Mouse (Mus musculus) hindbrain, embryonic 15.5 days (tissue): ENCODE measurements around the gene Olfr665. TPM values are rescaled to one million over a fixed set of nuclear protein-coding genes. Genes with fewer than 3 reads are reported as not detected.
"Not testable (repeated sequence)": the region's sequence is repeated elsewhere in the genome, so short reads cannot be mapped to it uniquely, and the experiment has no call there.

Source experiments
- ATAC-seq: fragments of 200-750 bp; cut with Nextera tagmentation; 2 replicates; pipeline ENCODE4 v1.8.0; 2017; ENCODE audit warnings: low read depth, moderate number of reproducible peaks, moderate TSS enrichment; ENCODE audit not compliant: low FRiP score
- H3K27ac ChIP-seq: fragments of 300-500 bp; sonication (generic); replicated peaks from 2 replicates; pipeline ENCODE4 v1.5.1; 2015; ENCODE audit warnings: mild to moderate bottlenecking, inconsistent platforms
- H3K27me3 ChIP-seq: fragments of 300-500 bp; sonication (generic); 2 replicates; pipeline ENCODE4 v1.6.1; 2015; ENCODE audit warnings: control low read depth, inconsistent platforms
- H3K36me3 ChIP-seq: fragments of 300-500 bp; sonication (generic); 2 replicates; pipeline ENCODE4 v1.6.1; 2015; ENCODE audit warnings: control low read depth, inconsistent platforms
- H3K4me1 ChIP-seq: fragments of 300-500 bp; sonication (generic); replicated peaks from 2 replicates; pipeline ENCODE4 v1.6.1; 2015; ENCODE audit warnings: control low read depth, inconsistent platforms
- H3K4me2 ChIP-seq: fragments of 300-500 bp; sonication (generic); 2 replicates; pipeline ENCODE4 v1.6.1; 2015; ENCODE audit warnings: moderate library complexity, mild to moderate bottlenecking, inconsistent platforms
- H3K4me3 ChIP-seq: fragments of 300-500 bp; sonication (generic); 2 replicates; pipeline ENCODE4 v1.5.1; 2015; ENCODE audit warnings: mild to moderate bottlenecking, inconsistent platforms
- H3K9ac ChIP-seq: fragments of 300-500 bp; sonication (generic); 2 replicates; pipeline ENCODE4 v1.6.1; 2015; ENCODE audit warnings: inconsistent platforms
- H3K9me3 ChIP-seq: fragments of 300-500 bp; sonication (generic); 2 replicates; pipeline ENCODE4 v1.6.1; 2016; ENCODE audit warnings: control low read depth, inconsistent platforms
- WGBS: fragments of 180-500 bp; shearing (Covaris S2); methylation state at CpG from one replicate; pipeline ENCODE4 v1.1.7; 2015; 5-methylcytosine and 5-hydroxymethylcytosine counted together
- polyA plus RNA-seq: library from polyadenylated mRNA; unstranded; fragments of >200 nt; fragmentation: Nextera tagmentation; extraction: Ambion mirVana; gene quantifications from 2 replicates; pipeline ENCODE4 v1.2.1, GENCODE M21; 2015

The Olfr665 gene
- polyA plus RNA-seq = not detected in 2 replicates

GRCm38 (mm10) chr7:104877731-104878130, at the start of gene Olfr665:
Gene Olfr665 (plus strand): TSS chr7:104878031.
- H3K9ac ChIP-seq = no peak within 1 kb of the TSS
- H3K9me3 ChIP-seq = no peaks in the 10 kb centered on the region
- no peak for ATAC-seq
- no peaks in the 10 kb centered on the region for H3K27me3 ChIP-seq
- H3K4me2 ChIP-seq = no peak within 1 kb of the TSS
- no peaks in the 10 kb centered on the region for H3K4me1 ChIP-seq
- no peak within 1 kb of the TSS for H3K4me3 ChIP-seq
- no peak within 1 kb of the TSS for H3K27ac ChIP-seq
- no peaks in the 10 kb centered on the region for H3K36me3 ChIP-seq
- 49% methylated on average over 1 of the region's 1 CpGs for WGBS

- no peaks in the 10 kb centered on the region for H3K36me3 ChIP-seq
- no peaks in the 10 kb centered on the region for H3K27me3 ChIP-seq
- no peak within 1 kb of the TSS for H3K27ac ChIP-seq
- no peaks in the 10 kb centered on the region for H3K4me1 ChIP-seq
- no peak within 1 kb of the TSS for H3K4me2 ChIP-seq
- no peaks in the 10 kb centered on the region for H3K9me3 ChIP-seq
- WGBS = 63% methylated on average over 1 of the region's 1 CpGs
- no peak for ATAC-seq
- no peak within 1 kb of the TSS for H3K4me3 ChIP-seq
- H3K9ac ChIP-seq = no peak within 1 kb of the TSS
These were observed 35.3 kb upstream of the Olfr665 start, which contains the start of gene Usp17lb for GRCm38 (mm10) chr7:104842503-104842902. Gene Usp17lb (minus strand): TSS chr7:104842603.

- no peak overlapping the region for H3K27ac ChIP-seq
- no peak for ATAC-seq
- no peak overlapping the region for H3K4me2 ChIP-seq
- H3K36me3 ChIP-seq = no peaks in the 10 kb centered on the region
- no peaks in the 10 kb centered on the region for H3K4me1 ChIP-seq
- no peaks in the 10 kb centered on the region for H3K9me3 ChIP-seq
- H3K27me3 ChIP-seq = no peaks in the 10 kb centered on the region
- H3K9ac ChIP-seq = no peak overlapping the region
- 81% methylated on average over 1 of the region's 1 CpGs for WGBS
- H3K4me3 ChIP-seq = no peak overlapping the region
These were observed 34.0 kb upstream of the Olfr665 start for GRCm38 (mm10) chr7:104843731-104844287.

- not testable (repeated sequence) for H3K4me1 ChIP-seq, H3K36me3 ChIP-seq, H3K9me3 ChIP-seq, H3K4me3 ChIP-seq, H3K9ac ChIP-seq, H3K27ac ChIP-seq, H3K27me3 ChIP-seq, ATAC-seq, H3K4me2 ChIP-seq
- WGBS = 74% methylated on average over 2 of the region's 2 CpGs
These were observed 26.3 kb upstream of the Olfr665 start for GRCm38 (mm10) chr7:104851546-104851945.

- no peaks in the 10 kb centered on the region for H3K27me3 ChIP-seq
- no peak for ATAC-seq
- H3K4me3 ChIP-seq = no peak overlapping the region
- no peaks in the 10 kb centered on the region for H3K9me3 ChIP-seq
- H3K36me3 ChIP-seq = no peaks in the 10 kb centered on the region
- H3K4me2 ChIP-seq = no peak overlapping the region
- H3K27ac ChIP-seq = no peak overlapping the region
- no peaks in the 10 kb centered on the region for H3K4me1 ChIP-seq
- WGBS = 81% methylated on average over 3 of the region's 3 CpGs
- no peak overlapping the region for H3K9ac ChIP-seq
These were observed 22.5 kb upstream of the Olfr665 start for GRCm38 (mm10) chr7:104855248-104855750.

GRCm38 (mm10) chr7:104856709-104857108, 21.1 kb upstream of the Olfr665 start, which contains the start of gene Usp17la:
Gene Usp17la (plus strand): TSS chr7:104857009.
- ATAC-seq, H3K4me2 ChIP-seq, H3K4me1 ChIP-seq, H3K4me3 ChIP-seq, H3K36me3 ChIP-seq, H3K27me3 ChIP-seq, H3K9ac ChIP-seq, H3K9me3 ChIP-seq, H3K27ac ChIP-seq: not testable (repeated sequence)
- WGBS = 77% methylated on average over 2 of the region's 2 CpGs

- H3K4me1 ChIP-seq = no peaks in the 10 kb centered on the region
- H3K9me3 ChIP-seq = no peaks in the 10 kb centered on the region
- no peak overlapping the region for H3K27ac ChIP-seq
- no peaks in the 10 kb centered on the region for H3K27me3 ChIP-seq
- no peak overlapping the region for H3K4me3 ChIP-seq
- no peak overlapping the region for H3K9ac ChIP-seq
- H3K36me3 ChIP-seq = no peaks in the 10 kb centered on the region
- H3K4me2 ChIP-seq = no peak overlapping the region
- WGBS = 78% methylated on average over 1 of the region's 1 CpGs
- ATAC-seq = no peak
These were observed 20.1 kb upstream of the Olfr665 start for GRCm38 (mm10) chr7:104857683-104858082.

GRCm38 (mm10) chr7:104861381-104861780, 16.4 kb upstream of the Olfr665 start:
- Histone ChIP-seq H3K36me3 (no peaks in the 10 kb centered on the region), H3K4me3 (no peak overlapping the region), H3K9ac (no peak overlapping the region), H3K4me1 (no peaks in the 10 kb centered on the region), H3K27me3 (no peaks in the 10 kb centered on the region), H3K9me3 (no peaks in the 10 kb centered on the region), H3K4me2 (no peak overlapping the region), H3K27ac (no peak overlapping the region)
- 91% methylated on average over 3 of the region's 3 CpGs for WGBS
- no peak for ATAC-seq

- Histone ChIP-seq H3K4me3 (no peak within 1 kb of the TSS), H3K27ac (no peak within 1 kb of the TSS)
These were observed 18.0 kb downstream of the Olfr665 start, which contains the start of gene Olfr666 for GRCm38 (mm10) chr7:104895852-104896251. Gene Olfr666 (minus strand): TSS chr7:104895952.

GRCm38 (mm10) chr7:104921382-104921781, 43.6 kb downstream of the Olfr665 start, which contains the start of gene Olfr667:
Gene Olfr667 (minus strand): TSS chr7:104921482.
- no peaks in the 10 kb centered on the region for H3K9me3 ChIP-seq
- no peaks in the 10 kb centered on the region for H3K27me3 ChIP-seq
- H3K27ac ChIP-seq = no peak within 1 kb of the TSS
- WGBS = 95% methylated on average over 1 of the region's 1 CpGs
- no peak for ATAC-seq
- H3K4me1 ChIP-seq = no peaks in the 10 kb centered on the region
- no peaks in the 10 kb centered on the region for H3K36me3 ChIP-seq
- no peak within 1 kb of the TSS for H3K9ac ChIP-seq
- H3K4me3 ChIP-seq = no peak within 1 kb of the TSS
- H3K4me2 ChIP-seq = no peak within 1 kb of the TSS

More at GRCm38 (mm10) chr7:104895852-104896251, 18.0 kb downstream of the Olfr665 start, which contains the start of gene Olfr666:
- 88% methylated on average over 2 of the region's 2 CpGs for WGBS
- Histone ChIP-seq H3K36me3 (no peaks in the 10 kb centered on the region), H3K27me3 (no peaks in the 10 kb centered on the region), H3K4me1 (no peaks in the 10 kb centered on the region), H3K9ac (no peak within 1 kb of the TSS), H3K4me2 (no peak within 1 kb of the TSS), H3K9me3 (no peaks in the 10 kb centered on the region)
- ATAC-seq = no peak

GRCm38 (mm10) chr7:104927957-104928356, 50.1 kb downstream of the Olfr665 start, which contains the start of gene Olfr668:
Gene Olfr668 (minus strand): TSS chr7:104928057.
- ATAC-seq = no peak
- WGBS = 79% methylated on average over 1 of the region's 1 CpGs
- Histone ChIP-seq H3K4me2 (no peak within 1 kb of the TSS), H3K9me3 (no peaks in the 10 kb centered on the region), H3K27ac (no peak within 1 kb of the TSS), H3K4me1 (no peaks in the 10 kb centered on the region), H3K9ac (no peak within 1 kb of the TSS), H3K36me3 (no peaks in the 10 kb centered on the region), H3K4me3 (no peak within 1 kb of the TSS), H3K27me3 (no peaks in the 10 kb centered on the region)
